Mouse (Mus musculus): ENCODE measurements around the gene BC030870. TPM values are rescaled to one million over a fixed set of nuclear protein-coding genes. Genes with fewer than 3 reads are reported as not detected.

The BC030870 gene
- total RNA-seq, 2 experiments from 2014 or later: not detected

GRCm38 (mm10) chr8:65087711-65088110, 41.7 kb downstream of the BC030870 start:
- DNase-seq (ENCODE audit: low spot score): no peak
- intact Hi-C loops (cut with DNase I): no loop called here

GRCm38 (mm10) chr8:65085680-65086079, 43.7 kb downstream of the BC030870 start:
- DNase-seq (ENCODE audit: low spot score): no peak
- intact Hi-C loops (cut with DNase I): no loop called here

GRCm38 (mm10) chr8:65080731-65081130, 48.6 kb downstream of the BC030870 start:
- intact Hi-C loops (cut with DNase I): no loop called here
- DNase-seq (ENCODE audit: low spot score): no peak

- intact Hi-C loops (cut with DNase I): no loop called here
- no peak for DNase-seq (ENCODE audit: low spot score)
Observed at GRCm38 (mm10) chr8:65074733-65075132, 54.6 kb downstream of the BC030870 start, which contains the start of gene Gm10663. Gm10663 (plus strand) TSS chr8:65075033.

- no peak for DNase-seq (ENCODE audit: low spot score)
- intact Hi-C loops (cut with DNase I): no loop called here
Observed at GRCm38 (mm10) chr8:65070996-65071395, 58.4 kb downstream of the BC030870 start.

- no peak for DNase-seq (ENCODE audit: low spot score)
- intact Hi-C loops (cut with DNase I): no loop called here
Observed at GRCm38 (mm10) chr8:65068473-65068819, 60.9 kb downstream of the BC030870 start.

- intact Hi-C loops (cut with DNase I): no loop called here
- no peak for DNase-seq (ENCODE audit: low spot score)
Observed at GRCm38 (mm10) chr8:65067694-65068472, 61.5 kb downstream of the BC030870 start.

- no peak for DNase-seq (ENCODE audit: low spot score)
- intact Hi-C loops (cut with DNase I): no loop called here
Observed at GRCm38 (mm10) chr8:65067031-65067430, 62.3 kb downstream of the BC030870 start.

- intact Hi-C loops (cut with DNase I): no loop called here
- no peak for DNase-seq (ENCODE audit: low spot score)
Observed at GRCm38 (mm10) chr8:65065622-65066021, 63.7 kb downstream of the BC030870 start.

- no peak for DNase-seq (ENCODE audit: low spot score)
- intact Hi-C loops (cut with DNase I): no loop called here
Observed at GRCm38 (mm10) chr8:65064071-65064470, 65.3 kb downstream of the BC030870 start.

- DNase-seq (ENCODE audit: low spot score): no peak
- intact Hi-C loops (cut with DNase I): no loop called here
Observed at GRCm38 (mm10) chr8:65062195-65062594, 67.2 kb downstream of the BC030870 start.

GRCm38 (mm10) chr8:65056722-65057121, 72.6 kb downstream of the BC030870 start:
- no peak for DNase-seq (ENCODE audit: low spot score)
- intact Hi-C loops (cut with DNase I): no loop called here

GRCm38 (mm10) chr8:65053968-65054367, 75.4 kb downstream of the BC030870 start:
- intact Hi-C loops (cut with DNase I): no loop called here
- DNase-seq (ENCODE audit: low spot score): no peak

- intact Hi-C loops (cut with DNase I): no loop called here
- no peak for DNase-seq (ENCODE audit: low spot score)
Observed at GRCm38 (mm10) chr8:65053554-65053953, 75.8 kb downstream of the BC030870 start.

- DNase-seq (ENCODE audit: low spot score): no peak
- intact Hi-C loops (cut with DNase I): no loop called here
Observed at GRCm38 (mm10) chr8:65047801-65048200, 81.6 kb downstream of the BC030870 start.

- no peak for DNase-seq (ENCODE audit: low spot score)
- intact Hi-C loops (cut with DNase I): no loop called here
Observed at GRCm38 (mm10) chr8:65047193-65047592, 82.2 kb downstream of the BC030870 start.

GRCm38 (mm10) chr8:65046565-65046964, 82.8 kb downstream of the BC030870 start:
- intact Hi-C loops (cut with DNase I): no loop called here
- DNase-seq (ENCODE audit: low spot score): no peak

GRCm38 (mm10) chr8:65037117-65037533, 92.2 kb downstream of the BC030870 start, which contains the start of gene Apela:
Apela (minus strand) TSS chr8:65037336.
- no peak for DNase-seq (ENCODE audit: low spot score)
- intact Hi-C loops (cut with DNase I): no loop called here

Measured in heart, postnatal 25 days (tissue).